Mouse (Mus musculus) adrenal gland (tissue): ENCODE measurements around the gene Lhx4.

Source experiments
- intact Hi-C: fragments of 180-260 bp; cut with DNase I; formaldehyde crosslinking; loops from one replicate; pipeline ENCODE4 v1.15.1; 2025

The Lhx4 gene

DNA sequence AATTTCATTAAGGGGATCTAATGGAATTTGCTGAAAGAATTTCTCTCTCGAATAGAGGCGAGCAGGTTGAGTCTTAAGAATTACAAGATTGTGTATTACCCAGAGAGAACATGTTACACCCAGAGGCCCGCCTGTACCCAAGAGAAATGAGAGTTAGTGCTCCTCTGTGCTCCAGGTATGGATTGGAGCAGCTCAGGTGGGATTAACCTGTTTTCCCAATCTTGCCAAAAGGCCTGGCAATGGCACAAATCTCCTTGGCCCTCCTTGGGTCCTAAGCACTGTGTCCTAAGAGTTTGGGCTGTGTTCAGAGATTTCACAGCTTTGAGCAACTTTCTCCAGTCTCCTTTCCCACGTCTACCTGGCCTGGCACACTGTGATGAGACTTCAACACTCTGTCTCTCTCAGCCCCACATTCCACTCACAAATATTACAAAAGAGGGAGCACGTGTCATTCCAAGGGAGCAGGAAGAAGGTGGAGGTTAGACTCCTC lies 48.2 kb downstream of the Lhx4 start:
- intact Hi-C loops, result no loop called here

GRCm38 (mm10) chr1:155700886-155701285 lies 50.6 kb downstream of the Lhx4 start:
- intact Hi-C loops, result no loop called here

DNA sequence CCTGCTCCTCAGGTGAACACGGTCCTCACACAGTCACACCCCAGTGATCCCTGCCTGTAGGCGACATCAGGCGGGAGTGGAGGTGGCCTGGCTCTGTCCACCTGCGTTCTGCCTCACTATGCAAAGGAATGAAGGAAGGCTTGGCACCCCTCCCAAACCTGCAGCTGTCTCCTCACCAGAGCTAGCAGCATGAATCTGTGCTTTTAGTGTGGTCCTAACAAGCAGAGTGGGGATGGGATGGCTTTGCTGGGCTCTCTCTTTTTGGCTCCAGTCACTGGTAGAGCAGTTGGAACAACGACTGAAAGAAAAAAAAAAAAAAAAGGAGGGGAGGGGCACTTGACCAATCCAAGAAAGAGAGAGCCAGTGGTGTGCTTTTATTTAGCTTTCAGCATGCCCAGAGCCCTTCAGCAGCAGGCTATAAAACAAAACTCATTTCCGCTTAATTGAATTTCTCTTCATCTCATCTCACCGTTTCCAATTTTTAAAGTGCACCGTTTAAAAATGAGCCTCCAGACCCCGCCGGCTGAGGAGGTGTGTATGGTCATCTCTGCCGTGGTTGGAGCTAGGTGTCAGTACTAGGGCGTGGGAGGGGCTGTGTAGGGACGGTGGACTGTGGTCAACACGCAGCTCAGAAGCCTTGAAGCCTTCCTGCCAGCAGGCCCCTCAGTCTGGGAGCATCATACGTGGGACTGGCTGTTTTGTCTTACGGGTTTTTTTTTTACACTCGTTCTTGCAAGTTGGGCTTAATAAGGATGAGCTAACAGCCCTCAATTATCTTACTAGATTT lies 52.9 kb downstream of the Lhx4 start:
- intact Hi-C loops, result no loop called here

DNA sequence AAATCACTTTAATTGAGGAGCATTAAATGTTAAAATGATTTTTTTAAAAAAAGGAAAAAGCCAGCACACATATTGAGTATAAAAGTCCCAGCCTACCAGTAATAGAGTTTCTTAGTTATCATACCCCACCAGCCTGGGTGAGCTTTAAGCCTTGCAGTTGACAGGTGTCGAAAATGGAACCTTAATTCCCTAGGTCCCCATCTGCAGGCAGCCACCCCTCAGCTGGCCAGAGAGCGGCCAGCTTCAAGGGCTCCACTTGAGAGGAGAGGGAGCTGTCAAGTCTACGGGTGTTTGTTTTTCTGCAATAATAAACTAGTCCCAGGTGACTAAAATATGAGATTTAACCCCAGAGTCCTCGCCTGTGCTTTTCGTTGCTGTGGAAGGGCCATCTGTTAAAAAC lies 58.0 kb downstream of the Lhx4 start:
- intact Hi-C loops, result no loop called here

- intact Hi-C loops, result no loop called here
Observed at GRCm38 (mm10) chr1:155693026-155693425, 58.5 kb downstream of the Lhx4 start.

DNA sequence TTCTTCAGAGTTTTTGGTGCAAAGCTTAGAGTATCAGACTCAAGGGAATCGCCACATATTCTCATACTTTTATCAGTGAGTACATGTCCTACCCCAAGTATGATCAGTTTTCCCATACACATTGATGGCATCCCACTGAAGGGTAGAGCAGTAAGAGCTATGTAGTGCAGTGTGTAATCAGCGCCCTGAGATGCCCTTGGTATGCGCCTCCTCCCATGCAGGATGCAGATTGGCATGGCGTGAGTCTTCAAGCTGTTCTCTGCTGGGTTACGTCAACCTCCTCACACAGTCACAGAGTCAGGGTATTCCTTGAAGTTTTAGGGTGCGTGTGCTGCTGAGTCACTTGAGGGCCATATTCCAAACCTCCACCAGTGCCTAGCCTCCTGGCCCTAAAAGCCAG lies 59.3 kb downstream of the Lhx4 start:
- intact Hi-C loops, result no loop called here

DNA sequence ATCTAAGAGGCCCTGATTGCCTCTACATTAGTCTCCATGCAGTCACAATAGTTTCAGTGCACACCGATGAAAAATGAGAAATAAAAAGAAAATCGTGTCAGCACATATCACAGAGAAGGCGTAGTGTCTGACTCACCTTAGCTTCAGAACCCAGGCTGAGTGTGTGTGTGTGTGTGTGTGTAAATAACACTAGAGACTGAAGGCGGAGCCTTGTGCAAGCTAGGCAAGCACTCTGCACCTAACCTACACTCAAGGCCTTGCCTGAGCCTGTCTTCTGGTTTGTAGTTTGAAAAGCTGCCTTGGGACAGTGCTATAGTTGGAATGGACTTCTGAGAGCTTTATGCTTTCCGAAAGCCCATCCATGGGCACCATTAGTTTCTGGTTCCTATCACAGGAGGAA lies 61.9 kb downstream of the Lhx4 start:
- intact Hi-C loops, result no loop called here

DNA sequence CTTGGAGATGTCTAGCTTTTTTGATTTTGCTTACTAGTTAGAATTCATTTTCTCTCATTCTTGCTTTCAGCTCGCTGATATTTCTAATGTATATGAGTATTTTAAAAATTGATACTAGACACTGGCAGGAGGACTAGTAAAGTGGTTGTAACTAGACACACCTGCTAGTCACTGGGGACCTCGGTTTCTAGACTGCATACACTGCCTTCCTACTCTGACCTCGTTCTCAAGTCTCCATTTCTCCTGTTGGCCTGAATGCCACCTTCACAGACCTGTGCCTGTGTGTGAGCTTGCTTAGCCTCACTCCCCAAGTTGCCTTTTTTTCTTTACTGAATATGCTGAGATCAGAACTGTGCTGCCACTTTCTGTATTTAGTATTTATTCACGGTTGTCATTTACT lies 62.3 kb downstream of the Lhx4 start:
- intact Hi-C loops, result no loop called here

GRCm38 (mm10) chr1:155686816-155687215 lies 64.7 kb downstream of the Lhx4 start:
- intact Hi-C loops, result no loop called here

- intact Hi-C loops, result no loop called here
Observed at GRCm38 (mm10) chr1:155681116-155681799, 70.2 kb downstream of the Lhx4 start.

DNA sequence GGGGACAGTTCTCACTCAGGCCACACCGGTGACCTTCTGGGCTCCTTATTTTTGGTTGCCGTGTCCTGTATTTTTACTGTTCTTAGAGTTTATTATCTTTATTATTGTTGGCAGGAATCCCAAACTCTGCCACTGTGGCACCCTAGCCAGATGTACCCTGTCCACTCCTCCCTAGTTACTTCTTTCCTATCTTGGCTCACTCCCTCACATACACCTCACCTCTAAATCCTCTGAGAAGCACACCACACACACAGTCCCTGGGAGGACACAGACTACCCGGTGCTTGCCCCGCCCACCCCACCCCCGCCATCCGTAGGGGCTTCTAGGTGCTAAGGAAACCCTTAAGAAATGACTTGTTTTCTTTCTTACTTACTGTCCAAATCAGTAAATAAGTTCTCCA lies 75.9 kb downstream of the Lhx4 start:
- intact Hi-C loops, result no loop called here

DNA sequence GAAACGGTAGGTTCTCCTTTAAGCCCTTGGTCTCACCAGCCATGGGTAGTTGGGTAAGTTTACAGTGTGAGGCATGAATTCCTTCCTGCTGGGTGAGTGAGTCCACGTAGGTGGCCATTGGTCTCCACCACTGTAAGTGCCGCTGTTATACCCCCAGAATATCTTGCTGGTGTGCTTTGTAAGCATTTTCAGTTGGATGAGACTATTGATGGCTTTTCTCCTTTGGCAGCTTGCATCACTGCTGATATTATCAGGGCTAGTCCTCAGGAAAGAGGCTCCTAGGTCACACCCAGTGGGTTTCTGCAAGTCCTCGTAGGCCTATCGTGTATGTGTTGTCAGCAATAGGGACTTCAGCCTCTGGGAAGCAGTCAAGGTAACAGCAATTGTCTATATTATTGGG lies 87.5 kb downstream of the Lhx4 start:
- intact Hi-C loops, result no loop called here

DNA sequence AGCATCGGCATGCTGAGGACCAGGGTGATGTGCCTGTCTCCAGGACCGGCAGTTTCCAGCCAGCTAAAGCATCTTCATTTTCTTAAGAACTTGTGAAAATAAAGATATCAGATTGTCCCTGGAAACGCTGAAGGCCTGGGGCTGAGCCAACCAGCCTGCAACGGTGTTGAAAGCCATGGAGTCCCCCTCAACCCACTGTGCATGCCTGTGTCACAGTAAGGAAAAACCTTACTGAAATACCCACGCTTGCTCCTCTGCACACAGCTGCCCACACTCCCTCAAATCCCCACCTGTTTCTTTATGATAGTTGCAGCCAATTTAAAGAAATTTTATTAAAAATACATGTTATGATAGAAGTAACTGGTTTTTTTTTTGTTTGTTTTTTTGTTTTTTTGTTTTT lies 95.2 kb downstream of the Lhx4 start:
- intact Hi-C loops, result no loop called here

GRCm38 (mm10) chr1:155654961-155655360 lies 96.5 kb downstream of the Lhx4 start:
- intact Hi-C loops, result no loop called here

DNA sequence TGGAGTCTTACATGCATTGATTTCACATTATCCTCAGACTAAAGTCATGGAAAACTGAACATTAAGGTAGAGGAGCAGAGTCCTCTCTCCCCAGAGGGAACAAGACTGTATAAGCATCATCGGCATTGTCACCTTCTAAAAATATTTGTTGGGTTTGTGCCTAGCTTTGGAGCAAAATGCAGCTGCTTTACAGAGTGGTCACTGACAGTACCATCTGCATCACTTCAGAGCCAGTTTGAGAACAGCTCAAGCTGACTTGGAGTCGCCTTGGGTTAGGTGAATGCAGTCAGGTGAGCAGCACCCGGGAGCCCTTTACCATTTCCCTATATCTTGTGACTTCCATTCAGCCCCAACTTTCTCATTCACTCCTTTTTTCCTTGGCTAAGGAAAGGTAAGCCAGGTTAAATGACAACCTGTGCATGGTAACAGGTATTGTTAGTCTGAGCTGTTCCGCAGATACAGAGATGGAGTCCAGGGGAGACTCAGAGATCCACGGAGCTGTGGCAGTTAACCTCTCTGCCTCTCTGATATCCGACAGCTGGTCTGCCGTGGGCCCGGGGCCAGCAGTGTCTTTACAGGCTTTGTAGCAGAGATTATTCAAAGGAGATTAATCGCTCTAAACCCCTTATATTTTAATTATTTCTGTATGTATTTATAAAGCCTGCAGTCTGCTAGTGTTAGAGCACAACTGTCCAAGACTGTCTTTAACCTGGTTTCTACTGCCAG lies 101.2 kb downstream of the Lhx4 start:
- intact Hi-C loops, result no loop called here
